ENCODE assay signal across 10 mouse cellular contexts in genomic region chr5:115908699-115909098, GRCm38 (mm10).
DNase-seq lines count a peak whose midpoint lies in the region; ATAC-seq lines count a peak whose summit lies in the region.
"Had no signal": no experiment of that assay in that cellular context is flagged by ENCODE, and none has a peak within 500 bp of the region (broad histone marks: within the 10 kb centered on the region; RNA-seq: fewer than 3 reads in every experiment).

No protein-coding gene starts in this region.

- no peaks in the 10 kb centered on the region for H3K36me3 ChIP-seq in heart, embryonic 15.5 days
- no peaks in the 10 kb centered on the region for H3K36me3 ChIP-seq in heart, embryonic 11.5 days (ENCODE audit: control insufficient read depth, insufficient read depth, low read length)
- H3K36me3 ChIP-seq in forebrain, embryonic 15.5 days, result no peaks in the 10 kb centered on the region
- no peaks in the 10 kb centered on the region for H3K36me3 ChIP-seq in midbrain, embryonic 11.5 days (ENCODE audit: control insufficient read depth, insufficient read depth, low read length)

- H3K4me2 ChIP-seq in heart, embryonic 15.5 days, result peak overlapping the region; percentile 86; the same call in 1 of the 2 replicates
- H3K4me2 ChIP-seq in heart, embryonic 11.5 days, result no peak overlapping the region
- peak overlapping the region; percentile 67 for H3K4me2 ChIP-seq in forebrain, embryonic 15.5 days (replicated peaks)
- peak overlapping the region; percentile 26 for H3K4me2 ChIP-seq in midbrain, embryonic 11.5 days

- WGBS in heart, embryonic 15.5 days, result 61% methylated on average over 12 of the region's 12 CpGs
- 59% methylated on average over 12 of the region's 12 CpGs for WGBS in heart, embryonic 11.5 days (ENCODE audit: insufficient replicate concordance)
- 55% methylated on average over 12 of the region's 12 CpGs for WGBS in forebrain, embryonic 15.5 days
- WGBS in midbrain, embryonic 11.5 days, result 59% methylated on average over 12 of the region's 12 CpGs

- H3K27ac ChIP-seq in heart, embryonic 15.5 days, result no peak overlapping the region
- H3K27ac ChIP-seq in heart, embryonic 11.5 days (ENCODE audit: low read depth, low read length), result no peak overlapping the region
- H3K27ac ChIP-seq in forebrain, embryonic 15.5 days (replicated peaks), result 0 out of 2 replicates have a peak overlapping the region, but pooled peaks have one; percentile 8
- H3K27ac ChIP-seq in midbrain, embryonic 11.5 days (ENCODE audit: low read depth, low read length), result no peak overlapping the region

- no peaks in the 10 kb centered on the region for H3K9me3 ChIP-seq in heart, embryonic 15.5 days (replicated peaks)
- H3K9me3 ChIP-seq in heart, embryonic 11.5 days (replicated peaks; ENCODE audit: control insufficient read depth, low read length), result no peaks in the 10 kb centered on the region
- H3K9me3 ChIP-seq in forebrain, embryonic 15.5 days, result no peaks in the 10 kb centered on the region
- no peaks in the 10 kb centered on the region for H3K9me3 ChIP-seq in midbrain, embryonic 11.5 days (ENCODE audit: control insufficient read depth, low read length)

- DNase-seq in cerebellum, postnatal 25 days, result peak; percentile 50 to 63
- DNase-seq in midbrain, embryonic 11.5 days (ENCODE audit: low spot score, missing footprints), result no peak
- no peak for DNase-seq in ovary, postnatal 10 days (ENCODE audit: low spot score)
- DNase-seq in testis, postnatal 10 days (ENCODE audit: low spot score), result no peak
- DNase-seq in heart, adult 11 months, result no peak
- DNase-seq: kidney, adult 11 months; thymus, adult 2 months had no signal

- H3K4me3 ChIP-seq in heart, embryonic 15.5 days, result no peak overlapping the region
- no peak overlapping the region for H3K4me3 ChIP-seq in heart, embryonic 11.5 days (ENCODE audit: low read depth, low read length)
- H3K4me3 ChIP-seq in forebrain, embryonic 15.5 days, result peak overlapping the region; percentile 37
- H3K4me3 ChIP-seq in midbrain, embryonic 11.5 days (ENCODE audit: low read depth, low read length), result peak overlapping the region; percentile 1; the same call in 1 of the 2 replicates

- no peak overlapping the region for H3K9ac ChIP-seq in heart, embryonic 15.5 days
- H3K9ac ChIP-seq in heart, embryonic 11.5 days (ENCODE audit: low read depth, low read length), result no peak overlapping the region
- H3K9ac ChIP-seq in forebrain, embryonic 15.5 days (replicated peaks), result 0 out of 2 replicates have a peak overlapping the region, but pooled peaks have one; percentile 26
- no peak overlapping the region for H3K9ac ChIP-seq in midbrain, embryonic 11.5 days (ENCODE audit: low read length)

- H3K4me1 ChIP-seq in heart, embryonic 15.5 days (replicated peaks), result peaks cover 31% of the 10 kb centered on the region
- H3K4me1 ChIP-seq in heart, embryonic 11.5 days (ENCODE audit: control insufficient read depth, insufficient read depth, low read length), result peaks cover 21% of the 10 kb centered on the region
- peaks cover 28% of the 10 kb centered on the region for H3K4me1 ChIP-seq in forebrain, embryonic 15.5 days
- H3K4me1 ChIP-seq in midbrain, embryonic 11.5 days (ENCODE audit: control insufficient read depth, insufficient read depth, low read length), result peaks cover 17% of the 10 kb centered on the region

- ATAC-seq in heart, embryonic 15.5 days (replicated peaks; ENCODE audit: insufficient number of reproducible peaks, insufficient read depth, low FRiP score, low read depth), result no peak
- ATAC-seq in heart, embryonic 11.5 days (replicated peaks; ENCODE audit: insufficient number of reproducible peaks, low FRiP score, low TSS enrichment), result no peak
- ATAC-seq in forebrain, embryonic 15.5 days (replicated peaks), result peak; percentile 24; the same call in 1 of the 2 replicates
- 0 out of 2 replicates have a peak, but pooled peaks have one; percentile 32 for ATAC-seq in midbrain, embryonic 11.5 days (ENCODE audit: low FRiP score)

- peaks cover 4% of the 10 kb centered on the region; the same call in 1 of the 2 replicates for H3K27me3 ChIP-seq in heart, embryonic 15.5 days
- H3K27me3 ChIP-seq in heart, embryonic 11.5 days (ENCODE audit: control insufficient read depth, insufficient read depth, low read length), result no peaks in the 10 kb centered on the region
- H3K27me3 ChIP-seq in forebrain, embryonic 15.5 days, result no peaks in the 10 kb centered on the region
- no peaks in the 10 kb centered on the region for H3K27me3 ChIP-seq in midbrain, embryonic 11.5 days (ENCODE audit: control insufficient read depth, insufficient read depth, low read length)

Comparison
In these comparisons a context has a peak if more than half of its experiments do, and no peak if none do; other contexts are left out.
1. ATAC-seq: peak in forebrain, embryonic 15.5 days (single experiment) and midbrain, embryonic 11.5 days (single experiment); none in heart, embryonic 15.5 days (single experiment) and heart, embryonic 11.5 days (single experiment).
2. H3K4me3 ChIP-seq: peak in forebrain, embryonic 15.5 days (single experiment) and midbrain, embryonic 11.5 days (single experiment); none in heart, embryonic 15.5 days (single experiment) and heart, embryonic 11.5 days (single experiment).
3. DNase-seq: peak in cerebellum, postnatal 25 days (2 of 2); none in midbrain, embryonic 11.5 days (single experiment), ovary, postnatal 10 days (single experiment), testis, postnatal 10 days (single experiment) and heart, adult 11 months (single experiment).